Comparison of ENCODE assay signal across 22 mouse cellular contexts in the genomic region with DNA sequence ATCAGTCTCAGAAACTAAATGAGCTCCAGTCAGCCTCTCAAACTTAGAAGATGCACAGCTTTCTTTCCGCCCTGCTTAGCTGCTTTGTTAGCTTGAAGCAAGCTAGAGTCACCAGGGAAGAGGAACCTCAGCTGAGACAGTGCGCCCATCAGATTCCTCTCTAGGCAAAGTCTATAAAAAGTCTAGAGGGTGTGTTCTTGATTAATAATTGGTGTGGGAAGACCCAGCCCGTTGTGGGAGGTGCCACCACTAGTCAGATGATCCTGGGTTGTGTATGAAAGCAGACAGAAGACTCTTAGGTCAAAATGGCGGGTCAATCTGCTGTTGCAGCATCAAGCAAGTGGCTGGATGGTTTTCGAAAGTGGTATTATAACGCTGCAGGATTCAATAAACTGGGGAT. TPM values are rescaled to one million over a fixed set of nuclear protein-coding genes. Genes with fewer than 3 reads are reported as not detected.
"Had no signal": no experiment of that assay in that cellular context is flagged by ENCODE, and none has a peak within 500 bp of the region (broad histone marks: within the 10 kb centered on the region; RNA-seq: fewer than 3 reads in every experiment).

No protein-coding gene starts in this region.

- H3K4me3 ChIP-seq: limb, embryonic 13.5 days; liver, embryonic 15.5 days; megakaryocyte, embryonic 14.5 days; midbrain, embryonic 12.5 days; neural tube, embryonic 13.5 days; stomach, embryonic 15.5 days had no signal

- H3K27me3 ChIP-seq: limb, embryonic 13.5 days; liver, embryonic 15.5 days; midbrain, embryonic 12.5 days; neural tube, embryonic 13.5 days; stomach, embryonic 15.5 days had no signal

- H3K9ac ChIP-seq: limb, embryonic 13.5 days; liver, embryonic 15.5 days; lung, embryonic 14.5 days; midbrain, embryonic 12.5 days; neural tube, embryonic 13.5 days; stomach, embryonic 15.5 days had no signal

- H3K4me2 ChIP-seq: limb, embryonic 13.5 days; liver, embryonic 11.5 days; liver, embryonic 15.5 days; lung, embryonic 14.5 days; midbrain, embryonic 12.5 days; neural tube, embryonic 13.5 days; stomach, embryonic 15.5 days had no signal

- DNase-seq: lung, embryonic 14.5 days; lung, postnatal 10 days; retina, postnatal 1 day; right cerebral cortex, postnatal 4 days; spleen, adult 18-20 months; thymus, adult 2 months; thymus, postnatal 4 days had no signal

- H3K27ac ChIP-seq: hindbrain, postnatal 0 days; kidney, postnatal 0 days; limb, embryonic 13.5 days; liver, embryonic 15.5 days; macrophage; midbrain, embryonic 12.5 days; neural tube, embryonic 13.5 days; stomach, embryonic 15.5 days had no signal

- H3K36me3 ChIP-seq: limb, embryonic 13.5 days; midbrain, embryonic 12.5 days; neural tube, embryonic 13.5 days; stomach, embryonic 15.5 days had no signal

- H3K9me3 ChIP-seq: limb, embryonic 13.5 days; liver, embryonic 15.5 days; megakaryocyte, embryonic 14.5 days; midbrain, embryonic 12.5 days; neural tube, embryonic 13.5 days; stomach, embryonic 15.5 days had no signal

- ATAC-seq: hindbrain, postnatal 0 days; midbrain, embryonic 16.5 days had no signal

RNA-seq across cellular contexts. Expression of a gene that starts 13.9 kb away (rescaled TPM):
- total RNA-seq: hindbrain, postnatal 0 days; layer of hippocampus, adult 18-20 months; layer of hippocampus, postnatal 10 days; left cerebral cortex, postnatal 36 days had no signal
- polyA plus RNA-seq: hindbrain, postnatal 0 days; intestine, embryonic 14.5 days; limb, embryonic 13.5 days; liver, embryonic 11.5 days; liver, embryonic 15.5 days; lung, embryonic 14.5 days; macrophage; midbrain, embryonic 12.5 days; midbrain, embryonic 16.5 days; neural tube, embryonic 13.5 days; thymus, adult 2 months had no signal
